Comparison of ENCODE assay signal across 21 mouse cellular contexts in genomic region chr13:71200656-71201055, GRCm38 (mm10).
DNase-seq lines count a peak whose midpoint lies in the region; ATAC-seq and TF ChIP-seq lines count a peak whose summit lies in the region.
"Had no signal": no experiment of that assay in that cellular context is flagged by ENCODE, and none has a peak within 500 bp of the region (broad histone marks: within the 10 kb centered on the region; RNA-seq: fewer than 3 reads in every experiment).

No protein-coding gene starts in this region.

- DNase-seq in adrenal gland, postnatal 14 days: peak; percentile 9
- no peak for DNase-seq in adrenal gland, adult 8-10 months
- peak; percentile 38 for DNase-seq in kidney, postnatal 0 days (ENCODE audit: low spot score)
- no peak for DNase-seq in kidney, postnatal 36 days
- peak; percentile 6 for DNase-seq in MN1 (ENCODE audit: low spot score)
- DNase-seq in hindbrain, embryonic 11.5 days (ENCODE audit: low spot score): peak; percentile 17
- DNase-seq in right cerebral cortex, postnatal 14 days: no peak
- DNase-seq: cerebellum, adult 18-20 months; forebrain, postnatal 0 days; kidney, adult 8-10 months; liver, postnatal 0 days; lung, postnatal 4 days; thymus, postnatal 25 days had no signal

- no peak for ATAC-seq in kidney, postnatal 0 days (replicated peaks; ENCODE audit: low FRiP score, low read depth)
- ATAC-seq in hindbrain, embryonic 11.5 days (ENCODE audit: low FRiP score): no peak
- no peak for ATAC-seq in megakaryocyte-erythroid progenitor cell, adult 5-6 weeks (replicated peaks; ENCODE audit: low FRiP score, low TSS enrichment, poor library complexity, severe bottlenecking)
- ATAC-seq: activated CD4-positive, CD25-positive, alpha-beta regulatory T cell, adult 4 months; forebrain, postnatal 0 days; liver, postnatal 0 days; midbrain, embryonic 16.5 days had no signal

- H3K9ac ChIP-seq in kidney, postnatal 0 days (ENCODE audit: low read depth, low read length): no peak overlapping the region
- no peak overlapping the region for H3K9ac ChIP-seq in hindbrain, embryonic 11.5 days (ENCODE audit: low read depth, low read length)
- H3K9ac ChIP-seq: forebrain, postnatal 0 days; limb, embryonic 15.5 days; liver, postnatal 0 days; stomach, embryonic 15.5 days had no signal

- no peak overlapping the region for H3K4me2 ChIP-seq in kidney, postnatal 0 days (ENCODE audit: low read length)
- H3K4me2 ChIP-seq in hindbrain, embryonic 11.5 days (replicated peaks; ENCODE audit: low read depth, low read length): no peak overlapping the region
- H3K4me2 ChIP-seq: heart, embryonic 11.5 days; limb, embryonic 15.5 days; stomach, embryonic 15.5 days had no signal

- WGBS in kidney, postnatal 0 days: 20% methylated on average over 3 of the region's 3 CpGs
- 55% methylated on average over 3 of the region's 3 CpGs for WGBS in hindbrain, embryonic 11.5 days

- TF ChIP-seq CTCF in kidney, postnatal 0 days (IDR thresholded peaks at IDR 0.05; ENCODE audit: low read depth): no peak

- H3K9me3 ChIP-seq in kidney, postnatal 0 days (replicated peaks; ENCODE audit: low read length): no peaks in the 10 kb centered on the region
- no peaks in the 10 kb centered on the region for H3K9me3 ChIP-seq in hindbrain, embryonic 11.5 days (ENCODE audit: control insufficient read depth, low read length)
- H3K9me3 ChIP-seq: limb, embryonic 15.5 days; stomach, embryonic 15.5 days had no signal

- H3K4me3 ChIP-seq in kidney, postnatal 0 days (replicated peaks; ENCODE audit: low read depth, low read length): no peak overlapping the region
- H3K4me3 ChIP-seq in hindbrain, embryonic 11.5 days (ENCODE audit: low read depth, low read length): no peak overlapping the region
- H3K4me3 ChIP-seq: erythroblast, embryonic 14.5 days; limb, embryonic 15.5 days; stomach, embryonic 15.5 days had no signal

- no peak overlapping the region for H3K27ac ChIP-seq in kidney, postnatal 0 days
- H3K27ac ChIP-seq in hindbrain, embryonic 11.5 days (ENCODE audit: low read depth, low read length): no peak overlapping the region
- H3K27ac ChIP-seq: limb, embryonic 15.5 days; stomach, embryonic 15.5 days had no signal

- no peaks in the 10 kb centered on the region for H3K36me3 ChIP-seq in kidney, postnatal 0 days (ENCODE audit: insufficient read depth, low read length)
- H3K36me3 ChIP-seq in hindbrain, embryonic 11.5 days (ENCODE audit: control insufficient read depth, insufficient read depth, low read length): no peaks in the 10 kb centered on the region
- H3K36me3 ChIP-seq: limb, embryonic 15.5 days; stomach, embryonic 15.5 days had no signal

- H3K4me1 ChIP-seq in kidney, postnatal 0 days (replicated peaks; ENCODE audit: insufficient read depth, low read length): no peaks in the 10 kb centered on the region
- H3K4me1 ChIP-seq in hindbrain, embryonic 11.5 days (replicated peaks; ENCODE audit: control insufficient read depth, insufficient read depth, low read length): no peaks in the 10 kb centered on the region
- H3K4me1 ChIP-seq: stomach, embryonic 15.5 days had no signal

- H3K27me3 ChIP-seq in kidney, postnatal 0 days (ENCODE audit: insufficient read depth, low read length): no peaks in the 10 kb centered on the region
- H3K27me3 ChIP-seq in hindbrain, embryonic 11.5 days (ENCODE audit: control insufficient read depth, insufficient read depth, low read length): no peaks in the 10 kb centered on the region
- H3K27me3 ChIP-seq: CH12.LX; limb, embryonic 15.5 days; stomach, embryonic 15.5 days had no signal

Comparison
In these comparisons a context has a peak if more than half of its experiments do, and no peak if none do; other contexts are left out.
1. DNase-seq: peak in adrenal gland, postnatal 14 days (single experiment), kidney, postnatal 0 days (single experiment), MN1 (single experiment) and hindbrain, embryonic 11.5 days (single experiment); none in adrenal gland, adult 8-10 months (single experiment), kidney, postnatal 36 days (0 of 2) and right cerebral cortex, postnatal 14 days (single experiment).